Mouse (Mus musculus) yolk sac, embryonic 10.5 days (tissue): Measurements from ENCODE around the gene Foxe1.

Experiments used
- DNase-seq: peaks from one replicate; pipeline ENCODE4 v3.0.0-alpha.2; 2017; ENCODE audit warnings: low spot score

Gene Foxe1

DNA sequence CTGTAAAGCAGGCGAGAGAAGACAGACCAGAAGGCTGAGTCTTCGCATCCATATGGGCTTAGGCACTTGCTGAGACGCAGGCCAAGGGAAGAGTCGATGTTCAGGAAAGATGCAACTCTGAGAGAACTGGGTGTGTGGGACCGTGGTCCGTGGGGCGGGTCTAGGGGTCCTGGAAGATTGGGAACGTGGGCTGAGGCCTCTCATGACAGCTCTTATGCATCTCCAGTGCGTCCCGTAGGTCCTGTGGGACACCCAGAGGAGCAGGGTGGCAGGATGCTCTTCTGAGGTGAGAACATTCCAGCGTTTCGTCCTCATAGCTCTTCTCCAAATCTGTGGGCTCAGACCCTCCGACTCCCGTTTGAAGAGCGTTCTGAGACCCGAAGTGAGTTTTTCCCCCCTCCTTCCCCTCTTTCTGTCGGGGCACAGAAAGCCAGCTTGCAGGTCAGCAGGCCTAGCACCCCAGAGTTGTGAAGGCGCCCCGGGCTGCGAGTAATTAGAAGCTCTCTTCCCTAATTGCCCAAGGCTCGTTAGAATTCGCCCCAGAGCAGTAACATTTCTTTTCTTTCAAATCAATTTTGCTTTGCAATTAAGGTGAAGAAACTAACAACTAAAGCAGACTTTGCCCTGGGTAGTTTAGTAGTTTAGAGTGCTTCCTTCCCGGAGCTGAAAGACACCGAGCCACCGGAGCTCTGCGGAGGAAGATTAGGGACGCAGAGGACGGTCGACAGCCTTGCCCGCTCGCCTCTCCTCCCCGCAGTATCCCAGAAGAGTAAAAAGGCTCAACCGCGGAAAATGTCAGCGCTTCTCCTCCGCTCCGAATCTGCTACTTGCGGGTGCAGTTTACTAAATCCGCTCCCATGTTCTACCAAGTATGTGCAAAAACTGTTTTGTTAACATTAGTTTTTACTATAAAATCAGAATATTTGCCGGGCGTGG is 4.4 kb downstream of the Foxe1 start:
- no peak for DNase-seq

DNA sequence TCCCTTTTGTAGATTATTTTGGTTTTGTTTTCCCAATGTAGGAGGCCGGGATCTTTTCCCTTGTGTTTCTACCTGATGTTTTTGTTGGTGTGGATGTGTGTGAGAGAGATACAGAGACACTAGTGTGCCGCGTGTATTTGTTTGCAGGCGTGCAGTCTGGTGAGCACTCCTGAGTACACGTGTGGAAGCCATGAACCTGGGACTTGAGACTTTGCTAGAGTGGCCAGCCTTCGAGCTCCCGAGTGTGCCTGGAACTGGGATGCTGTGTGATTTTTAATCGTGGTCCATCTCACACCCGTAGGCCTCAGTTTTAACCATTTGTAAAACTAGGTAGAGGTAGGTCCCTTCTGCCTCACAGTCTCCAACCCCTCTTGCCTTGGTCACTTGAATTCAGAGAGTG is 5.5 kb downstream of the Foxe1 start:
- no peak for DNase-seq

DNA sequence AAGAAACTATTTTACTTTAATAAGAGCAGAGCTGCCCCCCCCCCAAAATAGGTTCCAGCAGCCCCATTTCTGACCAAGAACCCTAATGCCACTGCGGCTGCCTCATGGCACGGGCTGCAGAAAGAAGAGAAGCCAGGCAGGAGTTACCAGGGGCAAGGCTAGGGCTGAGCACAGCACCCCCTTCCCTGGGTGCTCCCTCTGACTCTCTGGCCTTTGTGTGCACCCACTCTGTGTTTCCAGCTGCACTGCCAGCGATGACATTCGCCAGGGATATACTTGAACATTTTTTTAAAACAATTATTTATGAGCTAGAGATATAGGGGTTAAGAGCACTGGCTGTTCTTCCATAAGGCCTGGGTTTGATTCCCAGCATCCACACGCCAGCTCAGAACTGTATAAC is 6.1 kb downstream of the Foxe1 start:
- no peak for DNase-seq

DNA sequence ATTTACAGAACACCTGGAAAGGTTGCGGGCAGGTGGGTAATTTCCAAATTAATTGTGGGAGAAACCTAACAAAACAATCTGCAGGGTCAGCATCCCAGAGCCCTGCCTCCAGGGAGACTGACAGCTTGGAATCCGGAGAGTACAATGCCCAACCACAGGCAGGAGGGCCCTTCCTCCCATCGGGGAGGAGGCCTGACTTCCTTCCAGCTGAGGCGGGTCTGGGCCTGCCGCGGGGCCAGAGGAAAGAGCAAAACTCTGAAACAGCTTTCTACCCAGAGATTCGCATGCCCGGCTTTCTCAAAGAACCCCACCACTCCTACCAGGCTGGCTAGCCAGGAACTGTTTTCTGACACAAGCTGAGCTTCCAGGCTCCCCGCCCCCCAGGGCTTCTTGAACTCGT is 9.6 kb downstream of the Foxe1 start:
- DNase-seq = no peak

DNA sequence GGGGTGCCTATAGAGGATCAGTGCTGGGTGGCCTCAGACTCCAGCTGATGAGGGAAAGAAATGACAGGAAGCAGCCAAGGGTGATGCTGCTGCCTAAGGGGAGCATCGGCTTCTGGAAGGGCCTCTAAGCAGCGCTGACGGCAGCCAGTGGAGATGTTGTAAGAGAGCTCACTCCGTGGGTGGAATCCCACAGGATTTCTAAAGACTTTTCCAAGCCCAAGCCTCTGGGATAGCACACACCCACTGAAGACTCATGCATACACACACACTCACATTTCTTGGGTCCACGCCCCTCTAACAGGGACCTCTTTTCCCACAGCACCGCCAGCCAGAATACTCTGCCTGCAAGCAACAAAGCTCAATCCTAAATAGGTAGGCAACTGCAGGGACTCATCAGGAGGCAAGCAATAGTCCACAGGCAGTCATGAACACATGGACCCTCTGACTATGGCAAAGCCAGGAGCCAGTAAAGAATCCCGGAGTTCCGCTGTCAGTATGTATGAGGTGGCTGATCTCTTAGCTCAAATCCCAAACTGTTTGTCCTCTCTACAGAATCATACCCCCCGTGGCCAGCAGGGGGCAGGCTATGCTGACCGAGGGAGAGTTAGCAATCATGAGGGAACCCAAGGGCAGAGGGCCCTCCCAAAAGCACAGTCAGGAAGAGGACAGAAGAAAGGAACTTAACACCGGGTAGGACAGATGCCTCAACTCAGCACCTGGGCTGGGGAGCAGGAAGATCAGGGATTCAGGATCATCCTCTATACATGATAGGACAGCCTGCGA is 13.1 kb downstream of the Foxe1 start:
- peak; percentile 23 for DNase-seq

DNA sequence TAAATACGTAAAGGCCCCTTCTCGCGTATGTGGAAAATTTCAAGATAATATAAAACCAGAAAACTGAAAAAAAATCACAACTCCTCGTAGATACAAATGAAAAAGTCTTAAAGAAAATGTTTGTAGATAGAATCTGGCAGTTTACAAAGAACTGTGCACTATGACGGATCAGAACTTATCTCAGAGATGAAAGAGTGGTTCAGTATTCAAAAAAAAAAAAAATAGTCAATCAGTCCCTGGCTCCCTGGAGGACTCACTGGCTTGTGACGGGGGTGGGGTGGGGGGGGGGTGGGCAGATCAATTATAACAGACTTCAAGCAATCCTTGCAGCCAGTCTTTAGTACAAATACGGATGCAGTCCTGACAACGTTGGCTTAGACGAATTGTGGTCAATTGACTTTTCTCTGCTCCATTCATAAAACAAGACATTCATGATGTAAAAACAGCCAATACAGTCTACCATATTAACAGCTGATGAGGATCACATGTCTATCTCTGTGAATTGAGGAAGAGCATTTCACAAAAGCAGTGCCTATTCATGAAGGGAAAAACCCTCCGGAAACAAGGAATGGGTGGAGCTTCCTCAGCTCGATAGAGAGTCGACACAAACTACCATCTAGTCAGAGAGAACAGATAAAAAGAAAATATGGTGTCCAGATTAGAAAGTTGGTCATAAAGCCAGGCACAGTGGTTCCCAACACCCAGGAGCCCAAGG is 16.3 kb downstream of the Foxe1 start:
- DNase-seq = no peak

DNA sequence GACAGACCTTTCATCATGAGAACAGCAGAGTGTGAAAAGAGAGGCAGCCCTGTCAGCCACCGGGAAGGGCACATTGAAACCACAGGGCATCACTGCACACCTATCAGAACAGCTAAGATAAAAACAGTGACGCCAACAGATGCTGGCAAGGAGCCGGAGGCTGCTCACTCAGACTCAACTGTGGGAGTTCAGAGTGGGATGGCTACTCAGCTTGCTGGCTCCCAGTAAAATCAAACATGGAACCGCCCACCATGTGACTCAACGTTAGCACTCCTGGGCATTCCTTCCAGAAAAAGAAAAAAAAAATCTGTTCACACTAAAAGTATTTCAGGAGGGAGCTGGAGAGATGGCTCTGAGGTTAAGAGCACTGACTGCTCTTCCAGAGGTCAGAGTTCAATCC is 17.8 kb downstream of the Foxe1 start:
- DNase-seq = no peak

DNA sequence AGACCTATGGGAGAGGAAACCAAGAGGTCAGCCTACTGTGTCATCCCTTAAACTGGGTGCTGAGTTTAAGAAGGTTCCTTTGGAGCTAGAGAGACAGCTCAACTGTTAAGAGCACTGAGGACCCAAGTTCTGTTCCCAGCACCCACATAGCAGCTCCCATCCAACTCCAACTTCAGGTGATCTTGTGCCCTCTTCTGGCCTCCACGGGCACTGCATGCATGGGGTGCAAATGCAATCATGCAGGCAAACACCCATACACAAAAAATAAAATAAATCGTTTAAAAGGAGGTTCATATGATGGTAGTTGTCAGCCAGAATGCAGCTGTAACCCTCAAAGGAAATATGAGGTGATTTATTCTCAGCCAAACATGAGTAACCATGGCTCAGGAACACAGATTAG is 21.0 kb downstream of the Foxe1 start:
- no peak for DNase-seq

DNA sequence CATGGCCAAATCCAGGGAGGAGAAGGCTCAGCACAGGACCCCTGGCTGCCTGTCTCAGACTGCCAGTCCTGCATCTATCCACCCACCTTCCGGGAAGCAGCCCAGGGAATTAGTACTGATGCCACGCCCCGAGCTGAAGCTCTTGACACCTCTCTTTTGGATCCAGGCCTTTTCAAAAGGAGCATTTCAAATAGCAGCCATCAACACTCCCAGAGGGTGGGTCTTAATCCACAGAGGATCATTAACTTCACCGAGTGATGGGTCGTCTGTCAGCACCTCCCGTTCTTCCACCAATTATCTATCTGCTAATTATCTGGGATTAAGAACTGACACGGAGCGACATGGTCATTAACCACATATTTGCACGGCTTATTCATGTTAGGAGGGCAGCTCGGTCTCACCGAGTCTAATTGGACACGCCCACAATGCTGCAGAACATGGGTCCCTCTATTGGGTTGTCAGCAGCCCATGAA is 24.1 kb downstream of the Foxe1 start:
- DNase-seq = no peak

DNA sequence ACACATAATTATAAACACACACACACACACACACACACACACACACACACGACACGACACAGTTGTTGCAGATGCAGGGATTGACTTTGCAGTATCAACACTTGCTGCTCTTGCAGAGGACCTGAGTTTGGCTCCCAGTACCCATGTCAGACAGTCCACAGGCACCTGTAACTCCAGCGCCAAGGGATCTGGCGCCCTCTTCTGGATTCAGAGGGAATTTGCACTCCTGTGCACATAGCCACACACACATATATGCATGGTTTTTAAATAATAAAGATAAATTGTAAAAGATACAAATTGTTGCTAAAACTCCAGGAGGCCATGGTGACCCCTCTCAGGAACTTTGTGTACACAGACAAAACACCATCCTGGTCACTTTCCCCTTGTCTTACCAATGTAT is 25.7 kb downstream of the Foxe1 start:
- no peak for DNase-seq

DNA sequence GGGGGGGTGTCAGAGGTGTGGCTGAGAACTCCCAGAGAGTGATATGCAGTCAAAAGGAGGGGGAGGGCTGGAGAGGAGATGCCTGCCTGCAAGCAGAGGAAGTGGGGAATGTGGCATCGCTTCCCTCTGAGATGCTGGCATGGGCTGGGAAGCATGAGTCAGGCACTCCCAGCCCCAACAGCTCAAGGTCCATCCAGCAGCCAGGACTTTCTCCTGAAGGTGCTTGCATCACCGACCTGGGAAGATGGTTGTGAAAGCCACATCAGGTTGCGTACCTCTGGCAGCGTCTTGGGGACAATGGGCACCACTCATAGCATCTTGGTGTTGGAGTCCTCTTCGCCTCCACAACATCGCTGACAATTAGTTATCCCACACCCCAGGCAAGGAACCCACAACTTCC is 27.0 kb downstream of the Foxe1 start:
- DNase-seq = peak; percentile 18

DNA sequence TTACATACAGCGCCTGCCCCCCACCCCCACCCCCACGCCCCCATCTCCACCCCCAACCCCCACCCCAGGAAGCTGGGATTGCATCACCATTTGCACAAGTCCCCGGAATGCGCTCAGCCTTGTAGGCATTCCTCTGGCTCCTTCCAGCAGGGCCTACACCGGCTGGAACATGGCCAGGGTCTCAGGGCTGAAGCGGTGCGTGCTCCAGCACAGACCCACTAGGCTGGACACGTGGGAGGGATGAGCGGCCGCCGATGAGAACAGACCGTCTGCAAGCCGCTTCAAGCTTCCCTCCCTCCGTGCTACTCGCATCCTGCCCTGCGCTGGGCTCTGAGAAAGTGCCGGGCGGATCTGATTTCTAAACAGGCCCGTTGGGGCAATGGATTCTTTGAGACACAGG is 27.6 kb downstream of the Foxe1 start:
- DNase-seq = peak; percentile 70

DNA sequence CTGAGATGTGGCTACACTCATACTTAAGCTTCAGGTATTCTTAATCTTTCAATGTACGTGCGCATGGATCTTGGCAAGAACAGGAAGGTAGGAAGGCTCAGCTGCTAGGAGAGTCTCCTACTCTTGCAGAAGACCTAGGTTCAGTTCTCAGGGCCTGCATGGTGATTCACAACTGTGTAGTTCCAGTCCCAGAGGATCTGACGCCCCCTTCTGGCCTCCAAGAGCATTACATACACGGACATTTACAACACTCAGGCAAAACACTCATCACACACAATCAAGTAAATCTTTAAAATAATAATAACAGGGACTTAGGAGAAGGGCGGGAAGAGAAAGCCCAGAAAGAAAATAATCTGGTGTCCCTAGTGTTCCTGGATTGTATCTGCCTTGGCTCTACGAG is 31.0 kb downstream of the Foxe1 start:
- DNase-seq = no peak

DNA sequence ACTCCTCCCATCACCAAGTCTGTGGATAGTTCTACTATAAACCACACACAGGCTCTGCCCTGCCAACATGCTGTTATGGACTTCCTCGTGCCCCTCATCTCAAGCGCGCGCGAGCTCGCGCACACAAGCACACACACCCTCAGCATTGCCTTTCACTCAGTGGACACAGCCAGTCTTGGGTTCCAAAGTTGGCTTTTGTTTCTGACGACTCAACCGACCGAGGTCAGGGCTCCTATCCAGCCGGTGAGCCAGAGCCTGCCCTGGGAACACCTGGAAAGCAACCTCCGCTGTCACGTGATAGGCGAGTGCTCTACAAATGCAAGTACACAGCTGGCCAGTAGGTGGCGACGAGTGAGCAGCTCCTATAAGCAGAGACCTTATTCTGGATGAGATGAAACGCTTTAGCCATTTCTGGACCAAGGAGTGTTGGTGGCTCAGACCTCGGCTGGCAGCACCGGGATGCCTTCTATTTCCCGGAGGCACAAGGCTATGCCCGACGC is 31.5 kb downstream of the Foxe1 start:
- peak; percentile 74 for DNase-seq

DNA sequence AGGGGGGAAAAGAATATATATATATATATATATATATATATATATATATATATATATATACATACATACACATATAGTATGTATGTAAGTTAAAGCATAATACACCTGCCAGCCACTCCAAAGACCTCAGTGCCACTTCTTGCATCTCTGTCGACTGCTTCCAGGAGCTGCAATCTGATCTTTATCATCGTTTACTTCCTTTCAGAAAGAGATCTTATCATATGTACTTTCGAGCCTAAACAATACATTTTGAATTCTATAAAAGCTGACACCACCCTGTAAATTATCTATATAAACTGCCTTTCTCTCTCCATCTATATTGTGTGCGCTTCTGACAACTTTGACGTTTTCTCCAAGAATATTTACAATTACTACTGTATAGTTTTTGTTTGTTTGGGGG is 45.1 kb downstream of the Foxe1 start:
- no peak for DNase-seq

DNA sequence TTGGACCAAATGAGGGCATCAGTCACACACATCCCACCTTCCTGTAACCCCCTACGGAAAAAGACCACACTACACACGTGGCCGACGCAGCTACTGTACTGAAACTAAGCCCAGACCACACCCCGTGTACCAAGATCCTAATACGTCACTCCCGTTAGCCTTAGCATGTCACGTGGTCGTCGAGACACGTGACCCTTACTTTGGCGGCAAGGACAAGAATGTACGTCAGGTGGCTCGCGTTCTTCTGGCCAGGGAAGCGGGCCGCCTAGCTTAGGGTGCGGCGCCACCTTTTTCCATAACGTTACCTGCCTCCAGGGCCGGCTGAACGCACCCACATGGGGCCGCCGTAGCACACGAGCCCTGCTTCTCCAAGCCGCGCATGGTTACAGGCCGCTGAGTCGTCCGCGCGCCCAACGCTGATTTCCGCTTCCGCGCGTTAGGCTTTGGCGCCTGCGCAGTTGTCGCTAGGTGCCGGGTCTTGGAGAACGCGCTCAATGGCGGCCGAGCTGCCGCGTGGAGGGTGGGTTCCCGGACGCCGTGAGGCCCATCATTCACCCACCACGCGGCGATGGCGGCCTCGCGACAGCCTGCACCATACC is 45.7 kb downstream of the Foxe1 start, which contains the start of gene Trmo:
Trmo (minus strand) TSS at position 425 of the 599 bp plus-strand sequence.
- DNase-seq = peak; percentile 97

DNA sequence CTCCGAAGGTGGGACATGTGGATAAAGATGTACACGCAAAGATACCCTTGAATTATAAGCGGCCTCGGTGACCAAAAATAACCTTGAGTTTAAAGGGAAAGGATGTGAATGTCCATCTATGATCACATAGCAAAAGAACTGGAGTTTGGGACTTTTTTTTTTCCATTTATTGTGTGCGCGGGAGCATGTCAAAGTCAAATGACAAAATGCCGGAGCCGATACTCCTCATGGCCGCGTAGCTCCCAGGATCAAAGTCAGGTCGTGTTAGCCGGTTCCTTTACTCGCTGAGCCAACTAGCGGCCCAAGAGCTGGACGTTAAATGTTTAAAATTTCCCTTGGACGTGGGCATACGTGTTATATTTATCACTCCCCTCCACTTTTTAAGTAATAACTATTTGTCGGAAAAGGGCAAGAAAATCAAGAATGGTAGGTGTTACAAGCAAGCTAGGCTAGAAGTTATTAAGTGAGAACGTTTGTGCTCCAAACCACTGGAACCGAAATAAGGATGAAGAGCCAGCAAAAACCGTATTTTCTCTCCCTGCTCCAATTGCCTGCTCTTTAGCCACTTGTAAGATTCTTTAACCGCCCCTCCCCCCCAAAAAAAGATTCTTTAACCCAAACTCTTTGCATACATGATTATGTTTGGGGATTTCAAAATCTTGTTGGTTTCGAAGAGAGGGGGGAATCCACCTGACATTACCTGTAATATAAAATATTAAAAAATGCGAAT is 46.4 kb downstream of the Foxe1 start:
- peak; percentile 66 for DNase-seq

DNA sequence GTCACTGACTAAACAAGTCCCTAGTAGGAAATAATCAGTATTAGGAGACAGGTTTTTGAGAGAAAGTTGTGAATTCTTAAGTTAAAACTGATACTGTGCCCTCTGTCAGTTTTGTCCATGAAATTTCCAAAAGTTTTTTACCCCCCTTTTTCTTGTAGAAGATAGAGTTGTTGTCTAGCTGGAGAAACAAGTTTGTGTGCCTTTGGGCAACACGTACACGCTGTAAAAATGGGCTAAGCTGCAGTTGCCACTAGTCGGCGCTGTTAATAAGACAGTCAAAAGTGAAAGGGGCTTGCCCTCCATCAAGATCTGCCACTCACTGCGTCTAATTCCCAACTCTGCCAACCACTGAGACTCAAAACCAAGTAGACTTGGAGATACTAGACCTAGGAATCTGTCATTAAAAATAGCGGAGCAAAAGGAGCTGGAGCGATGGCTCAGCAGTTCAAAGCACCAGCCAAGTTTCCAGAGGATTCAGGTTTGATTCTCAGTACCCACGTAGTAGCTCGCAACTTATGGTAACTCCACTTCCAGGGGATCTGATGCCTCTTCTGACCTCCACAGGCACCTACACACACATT is 47.1 kb downstream of the Foxe1 start:
- DNase-seq = peak; percentile 82

DNA sequence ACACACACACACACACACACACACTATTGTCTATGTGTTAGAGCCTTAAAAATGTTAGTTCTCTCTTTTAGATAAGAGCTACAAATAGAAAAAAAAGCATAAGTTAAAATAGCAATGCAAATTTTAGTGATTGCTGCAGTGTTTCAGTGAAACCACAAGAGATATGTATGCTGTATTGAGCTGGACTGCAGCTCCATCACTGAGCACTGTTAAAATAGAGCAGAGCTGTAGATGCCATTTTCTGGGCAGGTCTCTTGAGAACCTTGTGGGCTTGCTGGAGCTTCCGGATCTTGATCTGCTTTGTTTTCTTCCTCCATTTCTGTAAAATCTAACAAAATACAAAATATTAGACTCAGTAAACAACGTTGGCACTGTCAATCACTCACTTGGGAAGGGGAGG is 51.0 kb downstream of the Foxe1 start:
- no peak for DNase-seq

DNA sequence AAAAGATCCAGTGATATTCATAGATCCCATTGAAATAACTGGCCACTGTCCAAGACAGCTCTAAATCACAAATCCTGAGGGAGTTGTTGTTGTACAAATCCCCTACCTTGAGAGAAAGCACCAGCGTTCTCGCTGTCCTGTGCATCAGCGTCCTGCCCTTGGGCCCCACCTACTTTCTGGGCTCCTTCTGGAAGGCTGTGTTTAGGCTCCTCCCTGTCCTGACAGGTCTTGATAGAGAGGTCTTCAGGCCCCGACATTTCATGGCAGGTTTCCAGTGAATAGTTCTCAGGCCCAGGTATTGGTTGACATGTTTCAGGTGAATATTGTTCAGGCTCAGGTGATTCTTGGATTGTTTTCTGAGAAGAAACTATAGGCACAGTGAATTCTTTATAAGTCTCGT is 52.3 kb downstream of the Foxe1 start:
- no peak for DNase-seq
